Mouse (Mus musculus): ENCODE data around the gene Sbno2. TPM values are rescaled to one million over a fixed set of nuclear protein-coding genes. Genes with fewer than 3 reads are reported as not detected.
"Not testable (repeated sequence)": the region's sequence is repeated elsewhere in the genome, so short reads cannot be mapped to it uniquely, and the experiment has no call there.

Sbno2 gene
- total RNA-seq, 4 experiments from 2014 or later, result 16.2 to 32.0 (median 20.3) TPM

GRCm38 (mm10) chr10:80057683-80058326, 47.6 kb downstream of the Sbno2 start:
- DNase-seq (ENCODE audit: low spot score in 2 of 2), result no peak

- no peak for DNase-seq (ENCODE audit: low spot score in 2 of 2)
These were observed 48.2 kb downstream of the Sbno2 start for GRCm38 (mm10) chr10:80056976-80057682.

GRCm38 (mm10) chr10:80056506-80056905, 48.9 kb downstream of the Sbno2 start:
- no peak for DNase-seq (ENCODE audit: low spot score in 2 of 2)

- DNase-seq (ENCODE audit: low spot score in 2 of 2), result no peak
These were observed 49.5 kb downstream of the Sbno2 start for GRCm38 (mm10) chr10:80055891-80056290.

- DNase-seq (ENCODE audit: low spot score in 2 of 2), result no peak
These were observed 50.0 kb downstream of the Sbno2 start for GRCm38 (mm10) chr10:80055364-80055763.

- DNase-seq (ENCODE audit: low spot score in 2 of 2), result not testable (repeated sequence)
These were observed 50.5 kb downstream of the Sbno2 start for GRCm38 (mm10) chr10:80054911-80055310.

- peak in 1 of 2 experiments; percentile 61 for DNase-seq (ENCODE audit: low spot score in 2 of 2)
These were observed 51.2 kb downstream of the Sbno2 start for GRCm38 (mm10) chr10:80053831-80054815.

GRCm38 (mm10) chr10:80053259-80053780, 52.1 kb downstream of the Sbno2 start:
- peak; percentile 94 to 100 for DNase-seq (ENCODE audit: low spot score in 2 of 2)

- DNase-seq (ENCODE audit: low spot score in 2 of 2), result no peak
These were observed 53.0 kb downstream of the Sbno2 start for GRCm38 (mm10) chr10:80052374-80052764.

GRCm38 (mm10) chr10:80051618-80052373, 53.6 kb downstream of the Sbno2 start:
- DNase-seq (ENCODE audit: low spot score in 2 of 2), result no peak

- no peak for DNase-seq (ENCODE audit: low spot score in 2 of 2)
These were observed 54.3 kb downstream of the Sbno2 start for GRCm38 (mm10) chr10:80050885-80051617.

- DNase-seq (ENCODE audit: low spot score in 2 of 2), result no peak
These were observed 55.1 kb downstream of the Sbno2 start for GRCm38 (mm10) chr10:80050244-80050643.

- DNase-seq (ENCODE audit: low spot score in 2 of 2), result no peak
These were observed 56.5 kb downstream of the Sbno2 start for GRCm38 (mm10) chr10:80048834-80049233.

GRCm38 (mm10) chr10:80048396-80048795, 57.0 kb downstream of the Sbno2 start:
- no peak for DNase-seq (ENCODE audit: low spot score in 2 of 2)

GRCm38 (mm10) chr10:80047041-80047565, 58.3 kb downstream of the Sbno2 start, which contains the start of gene Gpx4:
Gene Gpx4, plus strand, starts transcription at chr10:80047166.
- no peak for DNase-seq (ENCODE audit: low spot score in 2 of 2)

- no peak for DNase-seq (ENCODE audit: low spot score in 2 of 2)
These were observed 59.6 kb downstream of the Sbno2 start for GRCm38 (mm10) chr10:80045766-80046165.

GRCm38 (mm10) chr10:80045364-80045763, 60.0 kb downstream of the Sbno2 start:
- not testable (repeated sequence) for DNase-seq (ENCODE audit: low spot score in 2 of 2)

- no peak for DNase-seq (ENCODE audit: low spot score in 2 of 2)
These were observed 61.3 kb downstream of the Sbno2 start for GRCm38 (mm10) chr10:80044087-80044486.

GRCm38 (mm10) chr10:80041409-80042060, 63.8 kb downstream of the Sbno2 start:
- DNase-seq (ENCODE audit: low spot score in 2 of 2), result not testable (repeated sequence)
